Mouse (Mus musculus) lung, embryonic 15.5 days (tissue): ENCODE measurements around the gene Prss30. TPM values are rescaled to one million over a fixed set of nuclear protein-coding genes. Genes with fewer than 3 reads are reported as not detected.
"Not testable (repeated sequence)": the region's sequence is repeated elsewhere in the genome, so short reads cannot be mapped to it uniquely, and the experiment has no call there.

Source experiments
- ATAC-seq: fragments of 200-750 bp; cut with Nextera tagmentation; 2 replicates; pipeline ENCODE4 v1.8.0; 2017; ENCODE audit warnings: moderate number of reproducible peaks, borderline replicate concordance; ENCODE audit not compliant: low FRiP score, low TSS enrichment; ENCODE audit errors: extremely low read depth
- H3K27ac ChIP-seq: fragments of 300-500 bp; sonication (generic); 2 replicates; pipeline ENCODE4 v1.5.1; 2015; ENCODE audit warnings: moderate library complexity, mild to moderate bottlenecking, inconsistent platforms
- H3K27me3 ChIP-seq: fragments of 300-500 bp; sonication (generic); 2 replicates; pipeline ENCODE4 v1.6.1; 2015; ENCODE audit warnings: inconsistent platforms
- H3K36me3 ChIP-seq: fragments of 300-500 bp; sonication (generic); 2 replicates; pipeline ENCODE4 v1.6.1; 2015; ENCODE audit warnings: inconsistent platforms
- H3K4me1 ChIP-seq: fragments of 300-500 bp; sonication (generic); 2 replicates; pipeline ENCODE4 v1.6.1; 2015; ENCODE audit warnings: inconsistent platforms
- H3K4me2 ChIP-seq: fragments of 300-500 bp; sonication (generic); 2 replicates; pipeline ENCODE4 v1.6.1; 2015; ENCODE audit warnings: inconsistent platforms, mild to moderate bottlenecking, moderate library complexity
- H3K4me3 ChIP-seq: fragments of 300-500 bp; sonication (generic); 2 replicates; pipeline ENCODE4 v1.5.1; 2015; ENCODE audit warnings: mild to moderate bottlenecking, inconsistent platforms
- H3K9ac ChIP-seq: fragments of 300-500 bp; sonication (generic); 2 replicates; pipeline ENCODE4 v1.6.1; 2015; ENCODE audit warnings: inconsistent platforms
- H3K9me3 ChIP-seq: fragments of 300-500 bp; sonication (generic); 2 replicates; pipeline ENCODE4 v1.6.1; 2016; ENCODE audit warnings: inconsistent platforms
- WGBS: fragments of 180-500 bp; shearing (Covaris S2); methylation state at CpG from one replicate; pipeline ENCODE4 v1.1.7; 2015; 5-methylcytosine and 5-hydroxymethylcytosine counted together
- polyA plus RNA-seq: library from polyadenylated mRNA; unstranded; fragments of >200 nt; fragmentation: Nextera tagmentation; extraction: Ambion mirVana; gene quantifications from 2 replicates; pipeline ENCODE4 v1.2.1, GENCODE M21; 2015

Prss30 gene
- polyA plus RNA-seq, 1 experiment from 2014 or later = 0.20 TPM

GRCm38 (mm10) chr17:23979471-23979870, 895 bp downstream of the Prss30 start:
- WGBS = 52% methylated on average over 3 of the region's 3 CpGs

GRCm38 (mm10) chr17:23976665-23977064, 3.7 kb downstream of the Prss30 start:
- H3K9me3 ChIP-seq = no peaks in the 10 kb centered on the region
- no peaks in the 10 kb centered on the region for H3K36me3 ChIP-seq
- H3K4me1 ChIP-seq = no peaks in the 10 kb centered on the region
- H3K4me3 ChIP-seq = no peak overlapping the region
- no peak overlapping the region for H3K4me2 ChIP-seq
- H3K27me3 ChIP-seq = no peaks in the 10 kb centered on the region
- H3K27ac ChIP-seq = no peak overlapping the region
- 76% methylated on average over 4 of the region's 4 CpGs for WGBS
- no peak overlapping the region for H3K9ac ChIP-seq
- ATAC-seq = no peak

More at GRCm38 (mm10) chr17:23979471-23979870, 895 bp downstream of the Prss30 start:
- no peaks in the 10 kb centered on the region for H3K27me3 ChIP-seq
- H3K4me3 ChIP-seq = no peak overlapping the region
- H3K4me2 ChIP-seq = no peak overlapping the region
- no peaks in the 10 kb centered on the region for H3K9me3 ChIP-seq
- no peak overlapping the region for H3K9ac ChIP-seq
- no peak overlapping the region for H3K27ac ChIP-seq
- no peaks in the 10 kb centered on the region for H3K36me3 ChIP-seq
- no peak for ATAC-seq
- H3K4me1 ChIP-seq = no peaks in the 10 kb centered on the region

DNA sequence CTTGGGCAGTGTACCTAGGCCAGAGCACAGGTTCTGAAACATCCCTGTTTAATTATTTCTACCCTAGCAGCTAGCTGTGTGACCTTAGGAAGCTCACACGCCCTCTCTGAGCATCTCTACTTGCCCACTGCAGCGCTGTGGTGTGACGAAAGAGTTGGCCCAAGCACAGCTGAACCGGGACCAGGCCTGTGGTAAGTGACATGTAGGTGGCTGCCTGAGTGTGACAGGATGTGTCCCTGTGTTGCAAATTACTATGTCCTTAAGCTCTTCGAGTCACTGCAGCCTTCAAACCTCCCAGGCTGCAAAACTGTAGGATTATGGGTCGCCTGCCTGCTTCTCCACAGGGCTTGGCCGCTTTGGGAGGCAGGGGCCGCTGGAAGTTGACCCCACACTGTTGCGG, 9.1 kb downstream of the Prss30 start:
- ATAC-seq = no peak
- Histone ChIP-seq H3K9me3 (no peaks in the 10 kb centered on the region), H3K4me2 (no peak overlapping the region), H3K4me1 (no peaks in the 10 kb centered on the region), H3K36me3 (no peaks in the 10 kb centered on the region), H3K4me3 (no peak overlapping the region), H3K27ac (no peak overlapping the region), H3K27me3 (no peaks in the 10 kb centered on the region), H3K9ac (no peak overlapping the region)
- 73% methylated on average over 9 of the region's 9 CpGs for WGBS

GRCm38 (mm10) chr17:23969231-23969630, 11.1 kb downstream of the Prss30 start:
- Histone ChIP-seq H3K4me2 (no peak overlapping the region), H3K27me3 (no peaks in the 10 kb centered on the region), H3K4me1 (peaks cover 7% of the 10 kb centered on the region; the same call in 1 of the 2 replicates), H3K36me3 (no peaks in the 10 kb centered on the region), H3K27ac (no peak overlapping the region), H3K9me3 (no peaks in the 10 kb centered on the region), H3K9ac (no peak overlapping the region), H3K4me3 (no peak overlapping the region)
- WGBS = 0% methylated on average over 1 of the region's 1 CpGs
- 0 out of 2 replicates have a peak, but pooled peaks have one; percentile 21 for ATAC-seq

GRCm38 (mm10) chr17:23968780-23969179, 11.6 kb downstream of the Prss30 start:
- no peak overlapping the region for H3K9ac ChIP-seq
- no peaks in the 10 kb centered on the region for H3K9me3 ChIP-seq
- H3K27me3 ChIP-seq = no peaks in the 10 kb centered on the region
- no peak overlapping the region for H3K27ac ChIP-seq
- H3K4me1 ChIP-seq = peaks cover 7% of the 10 kb centered on the region; the same call in 1 of the 2 replicates
- H3K36me3 ChIP-seq = no peaks in the 10 kb centered on the region
- no peak overlapping the region for H3K4me2 ChIP-seq
- no peak for ATAC-seq
- WGBS = 47% methylated on average over 2 of the region's 2 CpGs
- no peak overlapping the region for H3K4me3 ChIP-seq

DNA sequence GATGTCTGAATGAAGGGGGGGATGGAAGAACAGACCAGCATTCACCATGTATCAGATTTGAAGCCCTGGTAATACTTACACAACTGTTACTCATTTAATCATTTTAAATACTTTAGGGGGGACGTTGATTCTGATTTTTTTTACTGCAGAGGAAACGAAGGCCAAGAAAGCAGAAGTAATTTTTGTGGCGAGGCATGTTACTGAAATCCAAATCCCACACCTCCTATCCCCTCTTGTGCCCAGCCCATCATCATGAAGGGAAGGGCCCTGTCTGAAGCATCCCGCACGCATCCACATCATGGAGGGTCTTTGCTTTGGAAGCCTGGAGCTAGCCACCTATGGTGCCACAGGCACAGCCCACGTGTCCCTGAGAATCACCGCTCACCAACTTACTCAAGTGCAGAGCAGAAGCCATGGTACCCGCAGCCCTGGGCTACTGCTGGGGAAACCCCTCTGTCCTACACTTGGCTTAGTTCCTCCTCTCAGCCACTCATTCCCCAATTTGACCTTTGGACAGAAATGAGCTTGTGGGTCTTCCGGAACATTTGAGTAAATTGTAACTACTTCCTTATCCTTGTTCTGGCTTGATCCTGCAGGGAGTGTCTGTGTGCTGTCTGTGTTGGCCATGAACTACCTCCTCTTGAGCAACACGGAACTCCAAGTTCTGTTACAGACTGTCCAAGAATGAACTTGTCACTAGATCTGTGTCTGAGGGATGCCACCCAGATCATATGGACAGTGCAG, 13.5 kb downstream of the Prss30 start:
- 76% methylated on average over 10 of the region's 10 CpGs for WGBS
- Histone ChIP-seq H3K4me1 (peaks cover 7% of the 10 kb centered on the region; the same call in 1 of the 2 replicates), H3K4me2 (no peak overlapping the region), H3K36me3 (no peaks in the 10 kb centered on the region), H3K27me3 (no peaks in the 10 kb centered on the region), H3K9me3 (no peaks in the 10 kb centered on the region), H3K9ac (no peak overlapping the region), H3K27ac (no peak overlapping the region), H3K4me3 (no peak overlapping the region)
- ATAC-seq = no peak

DNA sequence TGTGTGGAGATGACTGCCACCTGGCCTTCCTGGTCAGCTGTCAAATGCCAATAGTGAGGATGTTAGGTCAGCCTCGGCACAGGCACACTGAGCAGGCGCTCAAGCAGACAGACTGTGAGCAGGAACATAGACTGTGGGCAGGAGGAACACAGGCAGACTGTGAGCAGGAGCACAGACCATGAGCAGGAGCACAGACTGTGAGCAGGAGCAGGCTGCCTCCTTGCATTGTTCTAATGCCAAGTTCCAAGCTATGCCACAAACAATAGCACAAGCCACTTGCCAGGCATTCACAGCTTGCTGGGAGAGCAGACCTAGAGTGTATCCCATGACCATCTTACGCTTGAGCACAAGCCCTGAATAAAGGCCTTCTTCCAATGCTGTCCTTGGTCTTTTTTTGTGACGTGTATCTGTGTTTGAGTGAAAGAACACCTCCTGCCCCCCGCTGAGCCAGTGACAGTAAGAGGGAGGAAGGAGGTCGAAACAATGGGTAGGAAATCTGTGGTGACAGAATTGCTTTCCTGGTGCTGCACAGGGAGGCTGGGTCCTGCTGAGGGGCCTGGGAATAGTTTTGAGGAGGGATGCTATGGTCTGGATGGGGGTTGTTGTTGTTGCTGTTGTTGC, 14.5 kb downstream of the Prss30 start:
- no peak overlapping the region for H3K4me2 ChIP-seq
- no peaks in the 10 kb centered on the region for H3K9me3 ChIP-seq
- no peaks in the 10 kb centered on the region for H3K36me3 ChIP-seq
- H3K9ac ChIP-seq = no peak overlapping the region
- peaks cover 7% of the 10 kb centered on the region; the same call in 1 of the 2 replicates for H3K4me1 ChIP-seq
- no peak overlapping the region for H3K27ac ChIP-seq
- no peaks in the 10 kb centered on the region for H3K27me3 ChIP-seq
- no peak for ATAC-seq
- WGBS = 31% methylated on average over 6 of the region's 6 CpGs
- no peak overlapping the region for H3K4me3 ChIP-seq

DNA sequence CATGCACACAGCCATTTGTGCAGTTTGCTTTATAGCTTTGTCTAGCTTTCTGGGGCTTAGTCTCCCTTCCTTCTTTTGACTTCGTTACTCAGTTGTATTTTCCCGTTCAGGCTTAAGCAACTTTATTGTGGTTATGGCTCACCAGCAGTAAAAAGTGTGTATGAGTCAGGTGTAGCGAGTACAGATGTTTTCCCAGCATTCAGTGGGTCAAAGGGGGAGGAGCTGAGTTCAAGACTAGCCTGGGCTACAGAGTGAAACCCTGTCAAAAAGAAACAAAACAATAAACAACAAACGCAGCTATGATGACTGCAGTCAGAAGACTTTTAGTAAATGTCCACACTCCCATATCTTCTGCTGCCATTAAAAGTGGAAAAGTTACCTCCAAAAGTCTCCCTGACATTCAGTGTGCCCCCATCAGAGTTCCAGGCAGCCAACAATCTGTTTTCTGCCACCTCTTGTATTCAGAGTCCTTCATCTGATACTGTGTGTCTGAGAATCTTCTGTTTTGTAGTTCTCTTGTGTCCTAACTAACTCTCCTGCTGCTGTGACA, 18.7 kb downstream of the Prss30 start:
- peaks cover 7% of the 10 kb centered on the region; the same call in 1 of the 2 replicates for H3K4me1 ChIP-seq
- H3K27me3 ChIP-seq = no peaks in the 10 kb centered on the region
- H3K9me3 ChIP-seq = no peaks in the 10 kb centered on the region
- no peak overlapping the region for H3K4me2 ChIP-seq
- no peak overlapping the region for H3K4me3 ChIP-seq
- no peak overlapping the region for H3K27ac ChIP-seq
- H3K36me3 ChIP-seq = no peaks in the 10 kb centered on the region
- WGBS = 69% methylated on average over 4 of the region's 4 CpGs
- no peak for ATAC-seq
- no peak overlapping the region for H3K9ac ChIP-seq

GRCm38 (mm10) chr17:23960084-23960738, 20.2 kb downstream of the Prss30 start:
- 38% methylated on average over 3 of the region's 3 CpGs for WGBS
- Histone ChIP-seq H3K9ac (no peak overlapping the region), H3K4me2 (no peak overlapping the region)

DNA sequence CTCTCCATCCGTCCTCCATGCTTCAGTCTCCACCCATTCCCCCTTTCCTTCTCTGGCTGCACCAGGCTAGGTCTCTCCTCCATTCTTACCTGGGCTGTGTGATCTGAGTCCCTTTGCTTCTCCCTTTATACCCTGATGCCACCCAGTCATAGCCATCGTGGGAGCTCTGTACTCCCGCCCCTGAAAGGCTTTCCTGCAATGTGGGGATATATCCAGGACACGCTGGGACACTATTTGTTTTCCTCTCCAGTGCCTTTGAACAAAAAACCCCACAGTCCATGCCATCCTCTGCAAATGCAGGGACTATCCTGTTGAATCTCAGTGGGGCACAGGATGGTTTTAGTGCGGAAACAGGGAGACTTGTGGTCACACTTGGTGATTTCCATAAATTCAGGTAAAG, 25.2 kb downstream of the Prss30 start, which contains the start of gene Sbpl:
Sbpl (minus strand) TSS at position 101 of the 400 bp plus-strand sequence.
- H3K4me2 ChIP-seq = no peak within 1 kb of the TSS
- no peaks in the 10 kb centered on the region for H3K27me3 ChIP-seq
- H3K27ac ChIP-seq = no peak within 1 kb of the TSS
- ATAC-seq = no peak
- no peak within 1 kb of the TSS for H3K4me3 ChIP-seq
- H3K4me1 ChIP-seq = no peaks in the 10 kb centered on the region
- WGBS = 73% methylated on average over 5 of the region's 5 CpGs
- H3K36me3 ChIP-seq = no peaks in the 10 kb centered on the region
- no peaks in the 10 kb centered on the region for H3K9me3 ChIP-seq
- H3K9ac ChIP-seq = no peak within 1 kb of the TSS

More at GRCm38 (mm10) chr17:23960084-23960738, 20.2 kb downstream of the Prss30 start:
- peak; percentile 92; the same call in 1 of the 2 replicates for ATAC-seq
- Histone ChIP-seq H3K4me3 (no peak overlapping the region), H3K27ac (no peak overlapping the region), H3K4me1 (no peaks in the 10 kb centered on the region), H3K27me3 (no peaks in the 10 kb centered on the region), H3K36me3 (no peaks in the 10 kb centered on the region), H3K9me3 (no peaks in the 10 kb centered on the region)

DNA sequence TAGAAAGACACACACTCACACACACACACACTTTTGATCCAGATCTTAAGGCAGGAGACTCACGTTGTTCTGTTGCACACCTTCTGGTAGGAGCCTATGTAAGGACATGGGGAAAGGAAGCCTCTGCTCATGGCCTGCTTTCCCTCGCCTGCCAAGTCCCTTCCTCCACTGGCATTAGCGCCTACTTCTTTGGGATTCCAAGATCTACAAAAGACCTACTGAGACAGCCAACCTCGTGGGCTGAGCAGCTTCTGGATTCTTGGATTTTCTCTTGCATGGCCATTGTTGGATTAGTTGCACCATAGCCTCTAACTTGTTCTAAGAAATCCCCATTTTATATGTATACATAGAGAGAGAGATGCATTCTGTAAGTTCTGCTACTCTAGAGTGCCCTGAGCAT, 29.5 kb downstream of the Prss30 start:
- 64% methylated on average over 4 of the region's 4 CpGs for WGBS
- not testable (repeated sequence) for H3K27me3 ChIP-seq, H3K4me1 ChIP-seq, H3K4me2 ChIP-seq, H3K4me3 ChIP-seq, H3K36me3 ChIP-seq, ATAC-seq, H3K27ac ChIP-seq, H3K9ac ChIP-seq, H3K9me3 ChIP-seq
